Mouse (Mus musculus) lung, postnatal 4 days (tissue): ENCODE data around the gene Tmem121.
A peak's percentile ranks its signal among the peaks of the same experiment; 100 is the strongest.

ENCODE experiments used
- DNase-seq, 2 experiments: peaks; one replicate each; pipeline ENCODE4 v3.0.0; 2021

Tmem121 gene

GRCm38 (mm10) chr12:113149341-113149740 lies 36.4 kb upstream of the Tmem121 start:
- peak; percentile 65 to 77 for DNase-seq

- no peak for DNase-seq
Observed at GRCm38 (mm10) chr12:113149896-113150295, 35.8 kb upstream of the Tmem121 start.

- no peak for DNase-seq
Observed at GRCm38 (mm10) chr12:113150591-113150990, 35.1 kb upstream of the Tmem121 start.

GRCm38 (mm10) chr12:113151046-113151445 lies 34.7 kb upstream of the Tmem121 start:
- DNase-seq = no peak

GRCm38 (mm10) chr12:113151661-113152271 lies 34.0 kb upstream of the Tmem121 start:
- DNase-seq = peak; percentile 74 to 79

- peak; percentile 62 for DNase-seq
Observed at GRCm38 (mm10) chr12:113152272-113152661, 33.5 kb upstream of the Tmem121 start.

- no peak for DNase-seq
Observed at GRCm38 (mm10) chr12:113152991-113153525, 32.7 kb upstream of the Tmem121 start.

GRCm38 (mm10) chr12:113153971-113154370 lies 31.8 kb upstream of the Tmem121 start:
- DNase-seq = no peak

- no peak for DNase-seq
Observed at GRCm38 (mm10) chr12:113154747-113155075, 31.0 kb upstream of the Tmem121 start.

- DNase-seq = peak; percentile 74 to 81
Observed at GRCm38 (mm10) chr12:113155076-113155771, 30.5 kb upstream of the Tmem121 start.

- DNase-seq = peak; percentile 100
Observed at GRCm38 (mm10) chr12:113155887-113156539, 29.7 kb upstream of the Tmem121 start, which contains the start of gene Tedc1. TSS of gene Tedc1 (plus strand) at chr12:113156421.

GRCm38 (mm10) chr12:113156540-113156929 lies 29.2 kb upstream of the Tmem121 start:
- DNase-seq = no peak

- DNase-seq = no peak
Observed at GRCm38 (mm10) chr12:113157002-113157401, 28.7 kb upstream of the Tmem121 start.

GRCm38 (mm10) chr12:113157521-113157920 lies 28.2 kb upstream of the Tmem121 start:
- no peak for DNase-seq

GRCm38 (mm10) chr12:113157971-113158370 lies 27.8 kb upstream of the Tmem121 start:
- DNase-seq = no peak

- no peak for DNase-seq
Observed at GRCm38 (mm10) chr12:113163561-113164006, 22.1 kb upstream of the Tmem121 start.

- DNase-seq = peak in 1 of 2 experiments; percentile 18
Observed at GRCm38 (mm10) chr12:113168031-113168536, 17.6 kb upstream of the Tmem121 start.

GRCm38 (mm10) chr12:113176960-113177725 lies 8.6 kb upstream of the Tmem121 start:
- no peak for DNase-seq

GRCm38 (mm10) chr12:113181020-113181419 lies 4.7 kb upstream of the Tmem121 start:
- no peak for DNase-seq

- no peak for DNase-seq
Observed at GRCm38 (mm10) chr12:113184945-113185344, 785 bp upstream of the Tmem121 start.

- no peak for DNase-seq
Observed at GRCm38 (mm10) chr12:113186326-113187010, 738 bp downstream of the Tmem121 start.

GRCm38 (mm10) chr12:113187011-113187375 lies 1.3 kb downstream of the Tmem121 start:
- no peak for DNase-seq
